Mouse (Mus musculus): ENCODE data around the gene Abca4.
A peak's percentile ranks its signal among the peaks of the same experiment; 100 is the strongest.

DNA sequence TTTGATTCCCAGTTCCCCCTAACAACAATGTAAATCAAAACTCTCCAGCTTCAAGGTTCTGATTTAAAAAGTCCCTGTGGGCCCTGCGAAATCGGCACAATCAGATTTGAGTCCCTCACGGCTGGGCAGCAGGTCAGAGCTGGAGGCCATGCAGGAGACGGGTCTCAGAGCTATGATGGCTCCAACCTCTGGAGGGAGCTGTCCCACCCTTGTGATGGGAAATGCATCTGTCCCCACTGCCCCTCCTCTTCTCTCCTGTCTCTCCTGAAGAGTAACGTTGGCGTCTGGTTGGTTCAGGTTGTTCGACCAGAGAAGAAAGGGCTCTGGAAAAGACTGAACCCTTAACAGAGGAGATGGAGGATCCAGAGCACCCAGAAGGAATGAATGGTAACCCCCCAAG lies 75.5 kb downstream of the Abca4 start:
- TF ChIP-seq EP300 (optimal IDR thresholded peaks at IDR 0.05), result no peak
- peak; percentile 24; the same call in 1 of the 2 replicates for TF ChIP-seq CTCF (IDR thresholded peaks at IDR 0.05; ENCODE audit: low read depth)
